Mouse (Mus musculus) urinary bladder, postnatal 10 days (tissue): ENCODE measurements around the gene Jmjd7.

Experiments used
- DNase-seq: peaks from one replicate; pipeline ENCODE4 v3.0.0; 2022; ENCODE audit warnings: low spot score

Gene Jmjd7

GRCm38 (mm10) chr2:120012924-120013323 is 14.4 kb upstream of the Jmjd7 start:
- no peak for DNase-seq

- no peak for DNase-seq
Measured at GRCm38 (mm10) chr2:120013831-120014486, 13.3 kb upstream of the Jmjd7 start.

- no peak for DNase-seq
Measured at GRCm38 (mm10) chr2:120015882-120016281, 11.4 kb upstream of the Jmjd7 start.

- no peak for DNase-seq
Measured at GRCm38 (mm10) chr2:120017599-120017998, 9.7 kb upstream of the Jmjd7 start.

- DNase-seq: no peak
Measured at GRCm38 (mm10) chr2:120024337-120024736, 2.9 kb upstream of the Jmjd7 start.

GRCm38 (mm10) chr2:120027950-120028331 is 658 bp downstream of the Jmjd7 start:
- DNase-seq: no peak

- DNase-seq: no peak
Measured at GRCm38 (mm10) chr2:120030380-120030779, 3.1 kb downstream of the Jmjd7 start.

GRCm38 (mm10) chr2:120032726-120033467 is 5.6 kb downstream of the Jmjd7 start, which contains the start of gene Pla2g4b:
TSS of gene Pla2g4b (plus strand) at chr2:120033417.
- no peak for DNase-seq

- DNase-seq: no peak
Measured at GRCm38 (mm10) chr2:120033726-120034125, 6.4 kb downstream of the Jmjd7 start.

GRCm38 (mm10) chr2:120037744-120038143 is 10.5 kb downstream of the Jmjd7 start:
- DNase-seq: no peak

GRCm38 (mm10) chr2:120040991-120041390 is 13.7 kb downstream of the Jmjd7 start:
- DNase-seq: no peak

GRCm38 (mm10) chr2:120044101-120044603 is 16.9 kb downstream of the Jmjd7 start:
- DNase-seq: no peak

GRCm38 (mm10) chr2:120044676-120045075 is 17.4 kb downstream of the Jmjd7 start:
- no peak for DNase-seq

- no peak for DNase-seq
Measured at GRCm38 (mm10) chr2:120046486-120047310, 19.4 kb downstream of the Jmjd7 start.

- no peak for DNase-seq
Measured at GRCm38 (mm10) chr2:120048173-120048572, 20.9 kb downstream of the Jmjd7 start.

- no peak for DNase-seq
Measured at GRCm38 (mm10) chr2:120049632-120050274, 22.5 kb downstream of the Jmjd7 start.

GRCm38 (mm10) chr2:120051405-120051804 is 24.1 kb downstream of the Jmjd7 start:
- no peak for DNase-seq

- DNase-seq: no peak
Measured at GRCm38 (mm10) chr2:120054771-120055552, 27.7 kb downstream of the Jmjd7 start.

- DNase-seq: no peak
Measured at GRCm38 (mm10) chr2:120055923-120056322, 28.6 kb downstream of the Jmjd7 start.

- no peak for DNase-seq
Measured at GRCm38 (mm10) chr2:120058818-120059217, 31.5 kb downstream of the Jmjd7 start.

- DNase-seq: no peak
Measured at GRCm38 (mm10) chr2:120059466-120059865, 32.2 kb downstream of the Jmjd7 start.
